Mouse (Mus musculus): ENCODE measurements around the gene Cnn3. TPM values are rescaled to one million over a fixed set of nuclear protein-coding genes. Genes with fewer than 3 reads are reported as not detected.

The Cnn3 gene
- total and polyA plus RNA-seq, 2 experiments, result 92.4 to 146 TPM

- 93% methylated on average over 6 of the region's 6 CpGs for WGBS
- no peak for TF ChIP-seq POLR2A (IDR thresholded peaks at IDR 0.05; ENCODE audit: extremely low read depth, insufficient read depth, low read length)
- no peak for TF ChIP-seq CTCF (IDR thresholded peaks at IDR 0.05; ENCODE audit: low read depth, low read length)
- Histone ChIP-seq H3K27ac (replicated peaks; ENCODE audit: insufficient read depth, low read depth, low read length) (no peak overlapping the region), H3K4me3 (ENCODE audit: insufficient read depth, low read depth, low read length) (no peak overlapping the region), H3K4me1 (ENCODE audit: control insufficient read depth, insufficient read depth, low read length) (no peaks in the 10 kb centered on the region), H3K79me2 (ENCODE audit: control insufficient read depth, insufficient read depth, low read length) (no peaks in the 10 kb centered on the region), H3K36me3 (ENCODE audit: control insufficient read depth, insufficient read depth, low read length) (no peaks in the 10 kb centered on the region), H3K9ac (ENCODE audit: low read depth, low read length) (no peak overlapping the region), H3K27me3 (ENCODE audit: control insufficient read depth, insufficient read depth, low read length) (no peaks in the 10 kb centered on the region)
- no peak for DNase-seq (ENCODE audit: extremely low read depth, low read depth, low spot score)
Observed at GRCm38 (mm10) chr3:121402096-121402495, 24.2 kb upstream of the Cnn3 start.

- DNase-seq (ENCODE audit: extremely low read depth, low read depth, low spot score), result peak; percentile 35
- Histone ChIP-seq H3K27ac (replicated peaks; ENCODE audit: insufficient read depth, low read depth, low read length) (no peak overlapping the region), H3K27me3 (ENCODE audit: control insufficient read depth, insufficient read depth, low read length) (no peaks in the 10 kb centered on the region), H3K4me1 (ENCODE audit: control insufficient read depth, insufficient read depth, low read length) (no peaks in the 10 kb centered on the region), H3K36me3 (ENCODE audit: control insufficient read depth, insufficient read depth, low read length) (no peaks in the 10 kb centered on the region), H3K9ac (ENCODE audit: low read depth, low read length) (no peak overlapping the region), H3K4me3 (ENCODE audit: insufficient read depth, low read depth, low read length) (no peak overlapping the region), H3K79me2 (ENCODE audit: control insufficient read depth, insufficient read depth, low read length) (no peaks in the 10 kb centered on the region)
- 41% methylated on average over 5 of the region's 5 CpGs for WGBS
- no peak for TF ChIP-seq POLR2A (IDR thresholded peaks at IDR 0.05; ENCODE audit: extremely low read depth, insufficient read depth, low read length)
- TF ChIP-seq CTCF (IDR thresholded peaks at IDR 0.05; ENCODE audit: low read depth, low read length), result no peak
Observed at GRCm38 (mm10) chr3:121403449-121403848, 22.8 kb upstream of the Cnn3 start.

GRCm38 (mm10) chr3:121405101-121405500 lies 21.2 kb upstream of the Cnn3 start:
- no peak overlapping the region for H3K4me3 ChIP-seq (ENCODE audit: insufficient read depth, low read depth, low read length)
- no peaks in the 10 kb centered on the region for H3K79me2 ChIP-seq (ENCODE audit: control insufficient read depth, insufficient read depth, low read length)
- TF ChIP-seq CTCF (IDR thresholded peaks at IDR 0.05; ENCODE audit: low read depth, low read length) (no peak), POLR2A (IDR thresholded peaks at IDR 0.05; ENCODE audit: extremely low read depth, insufficient read depth, low read length) (no peak)
- no peaks in the 10 kb centered on the region for H3K27me3 ChIP-seq (ENCODE audit: control insufficient read depth, insufficient read depth, low read length)
- H3K27ac ChIP-seq (replicated peaks; ENCODE audit: insufficient read depth, low read depth, low read length), result no peak overlapping the region
- H3K9ac ChIP-seq (ENCODE audit: low read depth, low read length), result no peak overlapping the region
- H3K4me1 ChIP-seq (ENCODE audit: control insufficient read depth, insufficient read depth, low read length), result no peaks in the 10 kb centered on the region
- no peak for DNase-seq (ENCODE audit: extremely low read depth, low read depth, low spot score)
- H3K36me3 ChIP-seq (ENCODE audit: control insufficient read depth, insufficient read depth, low read length), result no peaks in the 10 kb centered on the region
- 97% methylated on average over 5 of the region's 5 CpGs for WGBS

- 79% methylated on average over 9 of the region's 9 CpGs for WGBS
- H3K27ac ChIP-seq (replicated peaks; ENCODE audit: insufficient read depth, low read depth, low read length), result no peak overlapping the region
- H3K4me3 ChIP-seq (ENCODE audit: insufficient read depth, low read depth, low read length), result no peak overlapping the region
- no peak overlapping the region for H3K9ac ChIP-seq (ENCODE audit: low read depth, low read length)
- no peaks in the 10 kb centered on the region for H3K36me3 ChIP-seq (ENCODE audit: control insufficient read depth, insufficient read depth, low read length)
- TF ChIP-seq CTCF (IDR thresholded peaks at IDR 0.05; ENCODE audit: low read depth, low read length) (no peak), POLR2A (IDR thresholded peaks at IDR 0.05; ENCODE audit: extremely low read depth, insufficient read depth, low read length) (no peak)
- no peaks in the 10 kb centered on the region for H3K27me3 ChIP-seq (ENCODE audit: control insufficient read depth, insufficient read depth, low read length)
- no peaks in the 10 kb centered on the region for H3K79me2 ChIP-seq (ENCODE audit: control insufficient read depth, insufficient read depth, low read length)
- no peak for DNase-seq (ENCODE audit: extremely low read depth, low read depth, low spot score)
- no peaks in the 10 kb centered on the region for H3K4me1 ChIP-seq (ENCODE audit: control insufficient read depth, insufficient read depth, low read length)
Observed at GRCm38 (mm10) chr3:121407417-121407816, 18.9 kb upstream of the Cnn3 start.

- WGBS, result 78% methylated on average over 3 of the region's 3 CpGs
- Histone ChIP-seq H3K9ac (ENCODE audit: low read depth, low read length) (no peak overlapping the region), H3K27me3 (ENCODE audit: control insufficient read depth, insufficient read depth, low read length) (no peaks in the 10 kb centered on the region), H3K27ac (replicated peaks; ENCODE audit: insufficient read depth, low read depth, low read length) (no peak overlapping the region), H3K79me2 (ENCODE audit: control insufficient read depth, insufficient read depth, low read length) (no peaks in the 10 kb centered on the region), H3K36me3 (ENCODE audit: control insufficient read depth, insufficient read depth, low read length) (no peaks in the 10 kb centered on the region), H3K4me3 (ENCODE audit: insufficient read depth, low read depth, low read length) (no peak overlapping the region), H3K4me1 (ENCODE audit: control insufficient read depth, insufficient read depth, low read length) (no peaks in the 10 kb centered on the region)
- TF ChIP-seq CTCF (IDR thresholded peaks at IDR 0.05; ENCODE audit: low read depth, low read length) (no peak), POLR2A (IDR thresholded peaks at IDR 0.05; ENCODE audit: extremely low read depth, insufficient read depth, low read length) (no peak)
- no peak for DNase-seq (ENCODE audit: extremely low read depth, low read depth, low spot score)
Observed at GRCm38 (mm10) chr3:121408386-121408785, 17.9 kb upstream of the Cnn3 start.

GRCm38 (mm10) chr3:121411450-121411849 lies 14.8 kb upstream of the Cnn3 start:
- Histone ChIP-seq H3K4me1 (ENCODE audit: control insufficient read depth, insufficient read depth, low read length) (no peaks in the 10 kb centered on the region; the same call in 1 of the 2 replicates), H3K27ac (replicated peaks; ENCODE audit: insufficient read depth, low read depth, low read length) (no peak overlapping the region), H3K4me3 (ENCODE audit: insufficient read depth, low read depth, low read length) (no peak overlapping the region), H3K27me3 (ENCODE audit: control insufficient read depth, insufficient read depth, low read length) (no peaks in the 10 kb centered on the region), H3K79me2 (ENCODE audit: control insufficient read depth, insufficient read depth, low read length) (no peaks in the 10 kb centered on the region), H3K9ac (ENCODE audit: low read depth, low read length) (no peak overlapping the region), H3K36me3 (ENCODE audit: control insufficient read depth, insufficient read depth, low read length) (no peaks in the 10 kb centered on the region)
- DNase-seq (ENCODE audit: extremely low read depth, low read depth, low spot score), result no peak
- 74% methylated on average over 6 of the region's 6 CpGs for WGBS
- TF ChIP-seq POLR2A (IDR thresholded peaks at IDR 0.05; ENCODE audit: extremely low read depth, insufficient read depth, low read length) (no peak), CTCF (IDR thresholded peaks at IDR 0.05; ENCODE audit: low read depth, low read length) (no peak)

Measured in liver, adult 2 months (tissue).